8 mouse cellular contexts compared by ENCODE assay signal in the genomic region with DNA sequence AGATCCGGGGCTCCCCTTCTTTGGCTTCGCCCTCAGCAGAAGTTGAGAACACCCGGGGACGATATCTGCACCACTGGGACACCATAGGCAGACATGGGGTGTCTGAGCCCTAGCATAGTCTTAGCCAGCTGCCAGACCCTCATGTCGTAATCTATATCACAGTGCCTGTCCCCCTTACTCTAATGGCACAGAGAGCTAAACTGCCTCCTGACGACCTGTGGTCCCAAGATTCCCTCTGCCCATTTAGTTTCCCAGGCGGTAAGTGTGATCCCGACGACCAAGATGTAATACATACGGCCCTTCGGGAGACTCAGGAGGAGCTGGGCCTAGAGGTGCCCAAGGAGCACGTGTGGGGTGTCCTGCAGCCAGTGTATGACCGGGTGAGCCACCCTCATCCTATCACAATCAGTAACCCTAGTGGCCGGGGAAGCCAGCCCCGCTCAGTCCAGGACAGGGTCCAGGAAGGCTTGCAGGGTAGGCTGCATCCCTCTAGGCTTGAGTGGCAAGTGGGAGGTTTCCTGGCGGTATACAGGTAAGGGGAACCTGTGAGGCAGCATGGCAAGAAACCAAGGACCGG. TPM values are rescaled to one million over a fixed set of nuclear protein-coding genes. Genes with fewer than 3 reads are reported as not detected.
DNase-seq lines count a peak whose midpoint lies in the region; ATAC-seq lines count a peak whose summit lies in the region.

No protein-coding gene starts in this region.

- WGBS in lung, embryonic 15.5 days, result 15% methylated on average over 17 of the region's 17 CpGs
- 17% methylated on average over 17 of the region's 17 CpGs for WGBS in embryonic facial prominence, embryonic 12.5 days
- 17% methylated on average over 17 of the region's 17 CpGs for WGBS in limb, embryonic 11.5 days
- WGBS in neural tube, embryonic 14.5 days, result 14% methylated on average over 17 of the region's 17 CpGs

- peaks cover 18% of the 10 kb centered on the region for H3K4me1 ChIP-seq in lung, embryonic 15.5 days
- peaks cover 14% of the 10 kb centered on the region for H3K4me1 ChIP-seq in embryonic facial prominence, embryonic 12.5 days
- peaks cover 8% of the 10 kb centered on the region for H3K4me1 ChIP-seq in limb, embryonic 11.5 days (ENCODE audit: control insufficient read depth, insufficient read depth, low read length)
- peaks cover 7% of the 10 kb centered on the region for H3K4me1 ChIP-seq in neural tube, embryonic 14.5 days (ENCODE audit: control insufficient read depth, insufficient read depth, low read length)

- peak overlapping the region; percentile 95 for H3K4me2 ChIP-seq in lung, embryonic 15.5 days
- peak overlapping the region; percentile 76 for H3K4me2 ChIP-seq in embryonic facial prominence, embryonic 12.5 days (replicated peaks)
- peak overlapping the region; percentile 87 for H3K4me2 ChIP-seq in limb, embryonic 11.5 days (ENCODE audit: low read depth, severe bottlenecking)
- H3K4me2 ChIP-seq in neural tube, embryonic 14.5 days (ENCODE audit: low read depth, low read length), result peak overlapping the region; percentile 85

- DNase-seq in lung, postnatal 14 days, result no peak
- peak; percentile 45 for DNase-seq in limb, embryonic 11.5 days (ENCODE audit: low spot score)
- DNase-seq in gastrocnemius, adult 8-10 months (ENCODE audit: low spot score in 2 of 2), result no peak
- no peak for DNase-seq in urinary bladder, postnatal 4 days (ENCODE audit: low spot score in 2 of 2)

- peak overlapping the region; percentile 91 for H3K4me3 ChIP-seq in lung, embryonic 15.5 days
- peak overlapping the region; percentile 75 for H3K4me3 ChIP-seq in embryonic facial prominence, embryonic 12.5 days
- H3K4me3 ChIP-seq in limb, embryonic 11.5 days (ENCODE audit: low read depth, low read length), result peak overlapping the region; percentile 75
- peak overlapping the region; percentile 69 for H3K4me3 ChIP-seq in neural tube, embryonic 14.5 days (ENCODE audit: low read depth, low read length)

- H3K27me3 ChIP-seq in lung, embryonic 15.5 days, result no peaks in the 10 kb centered on the region
- no peaks in the 10 kb centered on the region for H3K27me3 ChIP-seq in embryonic facial prominence, embryonic 12.5 days
- no peaks in the 10 kb centered on the region for H3K27me3 ChIP-seq in limb, embryonic 11.5 days (ENCODE audit: control insufficient read depth, insufficient read depth, low read length)
- no peaks in the 10 kb centered on the region for H3K27me3 ChIP-seq in neural tube, embryonic 14.5 days (ENCODE audit: control insufficient read depth, insufficient read depth, low read length)

- no peak for ATAC-seq in lung, embryonic 15.5 days (ENCODE audit: borderline replicate concordance, extremely low read depth, low FRiP score, low TSS enrichment)
- no peak; the same call in 1 of the 2 replicates for ATAC-seq in embryonic facial prominence, embryonic 12.5 days (ENCODE audit: insufficient number of reproducible peaks, insufficient read depth, low FRiP score, low TSS enrichment)
- ATAC-seq in limb, embryonic 11.5 days (ENCODE audit: insufficient number of reproducible peaks, low FRiP score, low TSS enrichment, low read depth), result no peak
- ATAC-seq in neural tube, embryonic 14.5 days (ENCODE audit: low read depth), result peak; percentile 9; the same call in 1 of the 2 replicates
- no peak for ATAC-seq in inflammation-experienced regulatory T-cells, adult 6 months

- H3K36me3 ChIP-seq in lung, embryonic 15.5 days, result peaks cover 3% of the 10 kb centered on the region; the same call in 1 of the 2 replicates
- H3K36me3 ChIP-seq in embryonic facial prominence, embryonic 12.5 days, result peaks cover 6% of the 10 kb centered on the region
- peaks cover 4% of the 10 kb centered on the region for H3K36me3 ChIP-seq in limb, embryonic 11.5 days (ENCODE audit: control insufficient read depth, insufficient read depth, low read length)
- H3K36me3 ChIP-seq in neural tube, embryonic 14.5 days (ENCODE audit: control insufficient read depth, insufficient read depth, low read length), result peaks cover under 1% of the 10 kb centered on the region; the same call in 1 of the 2 replicates

- H3K27ac ChIP-seq in lung, embryonic 15.5 days, result peak overlapping the region; percentile 100
- H3K27ac ChIP-seq in embryonic facial prominence, embryonic 12.5 days, result peak overlapping the region; percentile 97
- H3K27ac ChIP-seq in limb, embryonic 11.5 days (replicated peaks; ENCODE audit: low read depth, low read length), result peak overlapping the region; percentile 96
- peak overlapping the region; percentile 95 for H3K27ac ChIP-seq in neural tube, embryonic 14.5 days (ENCODE audit: low read depth, low read length)

- no peaks in the 10 kb centered on the region for H3K9me3 ChIP-seq in lung, embryonic 15.5 days
- no peaks in the 10 kb centered on the region for H3K9me3 ChIP-seq in embryonic facial prominence, embryonic 12.5 days
- H3K9me3 ChIP-seq in limb, embryonic 11.5 days (ENCODE audit: control insufficient read depth, low read length), result no peaks in the 10 kb centered on the region
- H3K9me3 ChIP-seq in neural tube, embryonic 14.5 days (ENCODE audit: control insufficient read depth, low read length), result no peaks in the 10 kb centered on the region

- H3K9ac ChIP-seq in lung, embryonic 15.5 days, result peak overlapping the region; percentile 92
- peak overlapping the region; percentile 91 for H3K9ac ChIP-seq in embryonic facial prominence, embryonic 12.5 days
- H3K9ac ChIP-seq in limb, embryonic 11.5 days (ENCODE audit: low read length), result peak overlapping the region; percentile 93
- H3K9ac ChIP-seq in neural tube, embryonic 14.5 days (replicated peaks; ENCODE audit: low read depth, low read length), result peak overlapping the region; percentile 90

RNA-seq across cellular contexts. Expression of gene Gm49405, which starts 0.6 kb away (rescaled TPM):
- 2.3 and 2.4 TPM in 2 replicates for polyA plus RNA-seq in lung, embryonic 15.5 days (2015; fragmentation: Nextera tagmentation; extraction: Ambion mirVana)
- 4.0 and 5.6 TPM in 2 replicates for polyA plus RNA-seq in embryonic facial prominence, embryonic 12.5 days (2016; fragmentation: Nextera tagmentation; extraction: Ambion mirVana)
- polyA plus RNA-seq in limb, embryonic 11.5 days (2014; fragmentation: Nextera tagmentation; extraction: Ambion mirVana), result 2.5 TPM in 2 replicates
- 3.8 and 4.9 TPM in 2 replicates for polyA plus RNA-seq in neural tube, embryonic 14.5 days (2014; fragmentation: Nextera tagmentation; extraction: Ambion mirVana)
- polyA plus RNA-seq in inflammation-experienced regulatory T-cells, adult 6 months (2017; shearing (Covaris generic)), result under 1 TPM; 0.16 to 0.99 (median 0.44) TPM
- under 1 TPM; 0.12 to 0.39 (median 0.15) TPM for total RNA-seq in gastrocnemius, adult 8-10 months (2022)

RNA-seq across cellular contexts. Expression of gene Nudt8, which starts 0.7 kb away (rescaled TPM):
- polyA plus RNA-seq in lung, embryonic 15.5 days (2015; fragmentation: Nextera tagmentation; extraction: Ambion mirVana), result 25.9 and 28.0 TPM in 2 replicates
- polyA plus RNA-seq in embryonic facial prominence, embryonic 12.5 days (2016; fragmentation: Nextera tagmentation; extraction: Ambion mirVana), result 30.0 and 33.2 TPM in 2 replicates
- polyA plus RNA-seq in limb, embryonic 11.5 days (2014; fragmentation: Nextera tagmentation; extraction: Ambion mirVana), result 29.7 and 32.6 TPM in 2 replicates
- 29.4 and 33.7 TPM in 2 replicates for polyA plus RNA-seq in neural tube, embryonic 14.5 days (2014; fragmentation: Nextera tagmentation; extraction: Ambion mirVana)
- 10 to 100 TPM; 10.3 to 16.2 (median 15.9) TPM for polyA plus RNA-seq in inflammation-experienced regulatory T-cells, adult 6 months (2017; shearing (Covaris generic))
- 10 to 100 TPM; 19.0 to 24.8 (median 22.8) TPM for total RNA-seq in gastrocnemius, adult 8-10 months (2022)

RNA-seq across cellular contexts. Expression of gene Doc2g, which starts 2.1 kb away (rescaled TPM):
- polyA plus RNA-seq in lung, embryonic 15.5 days (2015; fragmentation: Nextera tagmentation; extraction: Ambion mirVana), result 3.6 and 4.9 TPM in 2 replicates
- 6.5 and 6.9 TPM in 2 replicates for polyA plus RNA-seq in embryonic facial prominence, embryonic 12.5 days (2016; fragmentation: Nextera tagmentation; extraction: Ambion mirVana)
- polyA plus RNA-seq in limb, embryonic 11.5 days (2014; fragmentation: Nextera tagmentation; extraction: Ambion mirVana), result 4.1 TPM in 2 replicates
- 6.2 and 6.5 TPM in 2 replicates for polyA plus RNA-seq in neural tube, embryonic 14.5 days (2014; fragmentation: Nextera tagmentation; extraction: Ambion mirVana)
- 1 to 10 TPM in 2 of 3 experiments, under 1 TPM in 1; 0.31 to 2.8 (median 1.6) TPM for polyA plus RNA-seq in inflammation-experienced regulatory T-cells, adult 6 months (2017; shearing (Covaris generic))
- total RNA-seq in gastrocnemius, adult 8-10 months (2022), result 1 to 10 TPM in 1 of 4 experiments, under 1 TPM in 3; 0.36 to 1.2 (median 0.73) TPM

RNA-seq across cellular contexts. Expression of gene Tbx10, which starts 8.5 kb away (rescaled TPM):
- polyA plus RNA-seq in lung, embryonic 15.5 days (2015; fragmentation: Nextera tagmentation; extraction: Ambion mirVana), result not detected in 2 replicates
- polyA plus RNA-seq in embryonic facial prominence, embryonic 12.5 days (2016; fragmentation: Nextera tagmentation; extraction: Ambion mirVana), result not detected in 2 replicates
- 0.08 TPM in 1 of 2 replicates, not detected in the other for polyA plus RNA-seq in limb, embryonic 11.5 days (2014; fragmentation: Nextera tagmentation; extraction: Ambion mirVana)
- not detected in 2 replicates for polyA plus RNA-seq in neural tube, embryonic 14.5 days (2014; fragmentation: Nextera tagmentation; extraction: Ambion mirVana)
- polyA plus RNA-seq in inflammation-experienced regulatory T-cells, adult 6 months (2017; shearing (Covaris generic)), result not detected
- under 1 TPM in 1 of 4 experiments, not detected in 3; 0.16 TPM for total RNA-seq in gastrocnemius, adult 8-10 months (2022)

RNA-seq across cellular contexts. Expression of gene Ndufv1, which starts 11.6 kb away (rescaled TPM):
- polyA plus RNA-seq in lung, embryonic 15.5 days (2015; fragmentation: Nextera tagmentation; extraction: Ambion mirVana), result 191 and 199 TPM in 2 replicates
- 188 and 201 TPM in 2 replicates for polyA plus RNA-seq in embryonic facial prominence, embryonic 12.5 days (2016; fragmentation: Nextera tagmentation; extraction: Ambion mirVana)
- polyA plus RNA-seq in limb, embryonic 11.5 days (2014; fragmentation: Nextera tagmentation; extraction: Ambion mirVana), result 198 and 208 TPM in 2 replicates
- 241 and 262 TPM in 2 replicates for polyA plus RNA-seq in neural tube, embryonic 14.5 days (2014; fragmentation: Nextera tagmentation; extraction: Ambion mirVana)
- polyA plus RNA-seq in inflammation-experienced regulatory T-cells, adult 6 months (2017; shearing (Covaris generic)), result 100 to 1,000 TPM; 104 to 136 (median 114) TPM
- 100 to 1,000 TPM; 435 to 477 (median 462) TPM for total RNA-seq in gastrocnemius, adult 8-10 months (2022)
